Mouse (Mus musculus): ENCODE results near the gene Gtpbp4.

DNA sequence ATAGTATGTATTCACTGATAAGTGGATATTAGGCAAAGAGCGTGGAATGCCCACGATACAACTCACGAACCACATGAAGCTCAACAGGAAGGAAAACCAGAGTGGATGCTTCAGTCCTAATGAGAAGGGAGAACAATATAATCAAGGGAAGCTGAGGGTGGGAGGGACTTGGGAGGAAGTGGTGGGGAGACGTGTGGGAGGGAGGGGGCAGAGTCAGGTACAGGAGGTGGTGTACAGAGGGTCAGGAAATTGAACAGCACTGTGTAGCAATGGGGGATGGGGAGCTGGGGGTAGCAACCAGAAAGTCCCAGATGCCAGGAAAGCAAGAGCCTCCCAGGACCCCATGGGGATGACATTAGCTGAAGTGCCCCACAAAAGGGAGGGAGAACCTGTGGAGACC, 34.5 kb upstream of the Gtpbp4 start:
- TF ChIP-seq CTCF (IDR thresholded peaks at IDR 0.05; ENCODE audit: low read depth): no peak
- no peak for TF ChIP-seq EP300 (IDR thresholded peaks at IDR 0.05; ENCODE audit: low read depth)
